Mouse (Mus musculus) MEL-GATA-1-ER (cell line): ENCODE measurements around the gene Aicda.

Source experiments
- DNase-seq: peaks from one replicate; pipeline ENCODE4 v3.0.0-alpha.2; 2012; ENCODE audit warnings: low read depth; ENCODE audit errors: extremely low read depth

Aicda gene

DNA sequence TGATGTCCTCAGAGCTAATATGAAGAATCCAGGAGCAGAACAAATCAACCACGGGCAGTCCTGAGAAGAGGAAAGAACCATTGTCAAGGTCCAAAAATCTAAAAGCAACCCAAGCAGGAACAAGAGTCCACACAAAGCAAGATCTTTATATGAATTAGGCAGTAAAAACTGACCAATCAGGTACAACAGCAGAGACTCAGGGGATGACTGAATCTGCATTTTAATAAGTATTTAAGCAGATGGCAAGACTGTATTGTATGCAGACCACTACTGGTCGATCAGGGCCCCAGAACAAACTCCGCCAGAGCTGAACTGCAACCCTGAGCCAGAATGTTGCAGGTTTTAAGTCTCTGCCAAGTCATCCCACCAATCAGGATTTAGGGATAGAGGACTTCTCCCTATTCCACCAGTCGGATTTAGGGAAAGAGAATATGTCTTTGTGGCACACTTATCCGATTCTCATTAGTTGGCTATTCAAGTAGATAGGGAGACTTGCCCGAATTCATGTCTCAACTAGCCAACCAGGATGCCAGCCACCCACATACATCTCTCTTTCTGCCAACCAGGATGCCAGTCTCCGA is 46.6 kb downstream of the Aicda start:
- no peak for DNase-seq

DNA sequence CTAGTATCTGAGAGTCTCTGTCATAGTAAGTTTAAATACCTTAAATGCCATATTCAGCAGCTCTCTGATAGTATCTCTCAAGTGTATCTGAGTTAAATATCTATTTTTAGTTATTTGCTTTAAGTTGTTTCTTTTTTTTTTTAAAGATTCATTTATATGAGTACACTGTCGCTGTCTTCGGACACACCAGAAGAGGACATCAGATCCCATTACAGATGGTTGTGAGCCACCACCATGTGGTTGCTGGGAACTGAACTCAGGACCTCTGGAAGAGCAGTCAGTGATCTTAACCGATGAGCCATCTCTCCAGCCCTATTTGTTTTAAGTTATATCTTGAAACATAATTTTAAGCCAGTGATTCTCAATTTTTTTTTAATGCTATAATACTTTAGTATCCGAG is 47.4 kb downstream of the Aicda start:
- no peak for DNase-seq

GRCm38 (mm10) chr6:122601615-122602014 is 48.0 kb downstream of the Aicda start:
- DNase-seq = no peak

DNA sequence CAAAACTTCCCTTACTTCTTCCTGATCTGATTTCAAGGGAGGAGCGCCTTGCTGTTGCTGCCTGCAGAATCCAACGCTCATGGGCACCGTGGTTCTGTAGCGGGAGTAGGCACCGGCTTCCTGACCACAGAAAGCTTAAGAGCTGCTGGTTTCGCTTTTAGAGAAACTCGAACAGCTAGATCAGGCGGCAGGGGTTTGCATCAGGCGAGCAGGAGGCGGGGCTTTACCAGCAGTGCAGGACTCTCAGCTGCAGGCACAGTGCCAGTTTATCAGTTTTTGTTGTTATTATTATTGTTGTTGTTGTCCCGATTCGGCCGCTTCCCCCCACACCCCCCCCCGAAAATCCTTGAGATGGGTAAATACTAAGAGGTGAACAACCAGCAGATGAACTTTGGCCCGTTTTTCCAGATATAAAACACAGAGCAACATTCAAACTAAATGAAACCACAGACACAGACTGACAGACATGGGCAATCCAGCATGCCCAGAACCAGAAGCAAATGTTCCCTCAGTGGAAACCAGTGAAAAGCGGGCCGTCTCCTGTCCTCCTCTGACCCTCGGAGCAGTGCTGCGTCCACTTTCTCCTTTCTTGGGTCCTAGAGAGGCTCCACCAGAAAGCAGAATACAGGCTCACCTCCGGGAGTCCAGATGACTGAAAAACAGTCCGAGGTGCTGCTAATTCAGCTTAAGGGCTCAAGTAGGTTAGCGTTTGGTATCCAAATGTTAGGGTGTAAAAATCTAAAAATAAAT is 48.8 kb downstream of the Aicda start, which contains the start of gene Apobec1:
Apobec1 (minus strand) TSS at position 203 of the 750 bp plus-strand sequence.
- peak; percentile 84 for DNase-seq

GRCm38 (mm10) chr6:122602992-122603322 is 49.4 kb downstream of the Aicda start:
- no peak for DNase-seq

DNA sequence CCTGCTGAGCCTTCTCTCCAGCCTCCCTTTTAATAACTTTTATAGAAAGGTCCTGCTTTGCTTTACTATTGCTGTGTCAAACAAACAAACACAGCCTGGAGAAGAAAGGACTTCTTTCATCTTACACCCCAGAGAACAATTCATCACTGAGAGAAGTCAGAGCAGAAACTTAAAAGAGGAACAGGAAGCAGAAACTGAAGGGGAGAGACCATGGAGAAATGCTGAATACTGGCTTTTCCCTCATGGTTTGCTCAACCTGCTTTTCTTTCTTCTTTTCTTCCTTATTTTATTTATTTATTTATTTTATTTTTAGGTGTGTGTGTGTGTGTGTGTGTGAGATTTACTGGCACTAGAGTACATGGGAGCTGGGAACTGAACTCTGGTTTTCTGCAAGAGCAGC is 50.7 kb downstream of the Aicda start:
- no peak for DNase-seq

GRCm38 (mm10) chr6:122605483-122605882 is 51.9 kb downstream of the Aicda start:
- no peak for DNase-seq

DNA sequence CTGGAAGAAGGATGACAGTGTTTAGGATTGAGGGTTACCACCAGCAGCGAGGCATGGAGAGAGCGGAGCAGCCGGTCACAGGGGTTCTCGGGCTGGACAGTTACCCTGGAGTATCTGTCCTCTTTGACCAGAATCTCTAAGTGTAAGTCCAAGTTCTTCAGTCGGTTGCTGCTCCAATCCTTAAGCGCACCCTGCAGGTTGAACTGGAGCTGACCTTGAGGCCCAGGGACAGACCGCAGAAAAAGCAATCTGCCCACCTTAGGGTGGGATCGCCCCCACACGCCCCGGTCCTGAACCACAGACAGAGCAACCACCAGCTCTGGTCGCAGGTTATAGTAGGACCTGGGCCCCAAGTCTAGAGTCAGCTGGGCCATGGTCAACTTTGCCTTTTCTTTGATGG is 53.1 kb downstream of the Aicda start:
- no peak for DNase-seq

- no peak for DNase-seq
Observed at GRCm38 (mm10) chr6:122607700-122608099, 54.1 kb downstream of the Aicda start.

GRCm38 (mm10) chr6:122608434-122609376 is 55.1 kb downstream of the Aicda start:
- no peak for DNase-seq

DNA sequence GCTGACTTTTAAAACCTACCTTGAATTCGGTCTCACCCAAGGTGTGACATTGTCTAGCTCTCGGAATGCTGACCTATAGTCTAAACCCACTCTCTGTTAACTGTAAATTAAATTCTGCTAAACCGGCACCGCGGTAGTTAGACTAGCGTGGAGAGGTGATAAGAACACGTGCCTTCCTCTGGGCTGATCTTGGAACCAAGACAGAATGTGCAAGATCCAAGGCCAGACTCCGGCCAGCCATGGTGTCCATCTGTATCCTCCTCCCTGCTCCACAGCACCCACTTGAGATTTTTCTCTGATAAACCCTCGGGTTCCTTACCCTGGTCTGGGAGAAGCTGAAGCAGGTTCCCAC is 55.8 kb downstream of the Aicda start:
- DNase-seq = no peak

- no peak for DNase-seq
Observed at GRCm38 (mm10) chr6:122609771-122610170, 56.2 kb downstream of the Aicda start, which contains the start of gene Gdf3. Gene Gdf3 (minus strand): TSS chr6:122610087.

GRCm38 (mm10) chr6:122612426-122612825 is 58.8 kb downstream of the Aicda start:
- DNase-seq = no peak
